Mouse (Mus musculus): ENCODE measurements around the gene Ccdc189. TPM values are rescaled to one million over a fixed set of nuclear protein-coding genes. Genes with fewer than 3 reads are reported as not detected.
A peak's percentile ranks its signal among the peaks of the same experiment; 100 is the strongest.

Gene Ccdc189
- total RNA-seq, 2 experiments from 2014 or later = 11.3 to 11.4 TPM

- no peak for DNase-seq (ENCODE audit: low spot score)
- intact Hi-C loops (cut with DNase I) = no loop called here
Measured at GRCm38 (mm10) chr7:127600612-127601011, 12.2 kb upstream of the Ccdc189 start.

GRCm38 (mm10) chr7:127596747-127597146 lies 8.4 kb upstream of the Ccdc189 start:
- no peak for DNase-seq (ENCODE audit: low spot score)
- intact Hi-C loops (cut with DNase I) = no loop called here

DNA sequence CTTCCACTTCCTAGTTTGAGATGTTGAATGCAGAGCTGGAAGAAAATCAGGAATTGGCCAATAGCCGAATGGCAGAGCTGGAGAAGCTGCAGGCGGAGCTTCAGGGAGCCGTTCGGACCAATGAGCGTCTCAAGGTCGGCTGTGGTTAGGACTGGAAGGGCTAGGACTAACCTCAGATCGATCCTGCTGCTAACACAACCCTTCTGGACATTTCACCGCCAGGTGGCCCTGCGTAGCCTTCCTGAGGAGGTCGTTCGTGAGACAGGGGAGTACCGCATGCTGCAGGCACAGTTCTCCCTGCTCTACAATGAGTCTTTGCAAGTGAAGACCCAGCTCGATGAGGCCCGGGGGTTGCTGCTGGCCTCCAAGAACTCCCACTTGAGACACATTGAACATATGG lies 4.2 kb upstream of the Ccdc189 start:
- DNase-seq (ENCODE audit: low spot score) = no peak
- intact Hi-C loops (cut with DNase I) = no loop called here

DNA sequence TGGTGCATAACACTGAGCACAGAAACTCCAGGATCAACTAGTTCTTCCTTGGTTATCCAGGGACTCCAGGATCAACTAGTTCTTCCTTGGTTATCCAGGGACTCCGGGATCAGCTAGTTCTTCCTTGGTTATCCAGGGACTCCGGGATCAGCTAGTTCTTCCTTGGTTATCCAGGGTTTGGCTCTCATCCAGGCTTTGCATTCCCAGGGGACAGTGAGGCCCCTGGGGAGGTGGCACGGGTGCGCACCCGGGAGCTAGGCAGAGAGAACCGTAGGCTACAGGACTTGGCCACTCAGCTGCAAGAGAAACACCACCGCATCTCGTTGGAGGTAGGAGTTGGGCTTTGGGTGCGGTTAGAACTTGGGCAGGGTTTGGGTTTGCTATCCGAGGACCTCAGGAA lies 2.7 kb upstream of the Ccdc189 start:
- intact Hi-C loops (cut with DNase I) = no loop called here
- DNase-seq (ENCODE audit: low spot score) = no peak

GRCm38 (mm10) chr7:127589637-127590036 lies 1.2 kb upstream of the Ccdc189 start:
- intact Hi-C loops (cut with DNase I) = loop anchor here (5.0 kb wide), 2 partner anchors 77 to 128 kb away; partner anchors contain the start of gene Srcap
- DNase-seq (ENCODE audit: low spot score) = no peak

DNA sequence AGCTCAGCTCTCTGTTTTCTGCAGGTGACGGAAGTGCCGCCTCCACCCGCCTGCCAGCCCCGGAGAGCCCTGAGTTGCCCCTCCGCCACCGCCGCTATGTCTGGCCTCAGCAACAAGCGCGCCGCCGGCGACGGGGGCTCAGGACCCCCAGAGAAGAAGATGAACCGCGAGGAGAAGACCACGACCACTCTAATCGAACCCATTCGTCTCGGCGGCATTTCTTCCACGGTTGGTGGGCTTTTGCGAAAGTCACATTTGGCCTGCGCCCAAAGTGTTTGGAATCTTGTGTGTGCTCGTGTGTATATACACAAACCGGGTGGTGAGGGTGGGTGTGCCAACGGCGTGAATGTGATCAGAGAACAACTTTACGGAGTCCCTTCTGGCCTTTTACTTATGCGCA lies 506 bp upstream of the Ccdc189 start:
- DNase-seq (ENCODE audit: low spot score) = no peak
- intact Hi-C loops (cut with DNase I) = loop anchor here (5.0 kb wide), 2 partner anchors 77 to 128 kb away; partner anchors contain the start of gene Srcap

DNA sequence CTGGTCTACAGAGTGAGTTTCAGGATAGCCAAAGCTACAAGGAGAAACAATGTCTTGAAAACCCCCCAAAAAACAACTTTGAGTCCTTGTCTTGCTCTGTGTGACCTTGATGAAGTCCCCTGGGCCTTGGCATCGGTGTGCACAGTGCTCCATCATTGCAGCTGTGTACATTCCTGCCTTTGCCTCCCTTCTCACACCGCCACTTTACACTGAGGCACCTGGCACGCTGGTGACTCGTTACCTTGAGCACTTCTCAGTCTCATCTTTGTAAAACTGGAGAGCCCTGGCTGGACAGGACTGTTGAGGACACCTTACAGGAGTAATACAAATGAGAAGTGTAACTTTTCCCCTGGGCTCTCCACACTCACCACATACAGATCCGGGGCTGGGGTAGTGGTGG lies 1.2 kb downstream of the Ccdc189 start:
- DNase-seq (ENCODE audit: low spot score) = no peak
- intact Hi-C loops (cut with DNase I) = loop anchor here (5.0 kb wide), 2 partner anchors 75 to 130 kb away; partner anchors contain the start of gene Srcap

GRCm38 (mm10) chr7:127586149-127586548 lies 2.2 kb downstream of the Ccdc189 start:
- no peak for DNase-seq (ENCODE audit: low spot score)
- intact Hi-C loops (cut with DNase I) = loop anchor here (5.0 kb wide), 2 partner anchors 74 to 131 kb away; partner anchors contain the start of gene Srcap

DNA sequence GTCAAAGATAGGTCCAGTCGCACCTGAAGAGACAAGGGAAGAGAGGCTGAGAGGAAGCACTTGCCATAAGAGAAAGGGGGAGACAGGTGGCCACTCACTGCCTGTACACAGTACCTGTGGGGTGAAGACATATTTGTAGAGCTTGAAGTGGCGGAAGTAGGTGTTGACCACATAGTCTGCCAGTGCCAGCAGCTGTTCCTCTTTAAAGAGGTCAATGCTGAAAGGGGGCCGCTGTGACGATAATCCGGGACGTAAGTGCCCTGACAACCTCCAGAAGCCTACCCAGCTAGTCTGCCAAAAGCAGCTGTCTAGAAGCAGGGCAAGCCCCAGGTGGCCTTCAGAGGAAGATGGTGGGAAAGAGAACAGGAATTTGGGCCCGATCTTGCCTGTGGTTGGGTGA lies 3.4 kb downstream of the Ccdc189 start:
- intact Hi-C loops (cut with DNase I) = loop anchor here (5.0 kb wide), 2 partner anchors 73 to 132 kb away; partner anchors contain the start of gene Srcap
- DNase-seq (ENCODE audit: low spot score) = no peak

DNA sequence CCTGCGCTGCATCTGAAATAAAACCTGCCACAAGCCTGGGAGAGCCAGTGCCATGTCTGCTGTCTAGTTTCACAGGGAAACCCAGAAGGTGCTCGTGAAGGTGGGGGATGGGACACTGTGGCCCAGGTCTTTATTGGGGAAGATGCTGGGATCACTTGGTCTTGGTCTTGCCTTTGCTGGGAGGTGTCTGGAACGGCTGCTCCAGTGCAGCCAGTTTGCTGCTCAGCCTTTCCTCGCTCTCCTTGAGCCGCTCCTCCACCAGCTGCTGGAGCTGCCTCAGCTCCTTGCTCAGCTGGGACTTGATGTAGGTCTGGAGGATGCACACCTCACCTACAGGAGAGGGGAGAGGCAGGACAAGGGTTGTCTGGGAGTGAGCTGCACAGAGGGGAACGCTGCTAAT lies 5.1 kb downstream of the Ccdc189 start:
- no peak for DNase-seq (ENCODE audit: low spot score)

GRCm38 (mm10) chr7:127574115-127574514 lies 14.3 kb downstream of the Ccdc189 start:
- no peak for DNase-seq (ENCODE audit: low spot score)
- intact Hi-C loops (cut with DNase I) = no loop called here

More for the DNA sequence above, 5.1 kb downstream of the Ccdc189 start:
- intact Hi-C loops (cut with DNase I) = no loop called here

DNA sequence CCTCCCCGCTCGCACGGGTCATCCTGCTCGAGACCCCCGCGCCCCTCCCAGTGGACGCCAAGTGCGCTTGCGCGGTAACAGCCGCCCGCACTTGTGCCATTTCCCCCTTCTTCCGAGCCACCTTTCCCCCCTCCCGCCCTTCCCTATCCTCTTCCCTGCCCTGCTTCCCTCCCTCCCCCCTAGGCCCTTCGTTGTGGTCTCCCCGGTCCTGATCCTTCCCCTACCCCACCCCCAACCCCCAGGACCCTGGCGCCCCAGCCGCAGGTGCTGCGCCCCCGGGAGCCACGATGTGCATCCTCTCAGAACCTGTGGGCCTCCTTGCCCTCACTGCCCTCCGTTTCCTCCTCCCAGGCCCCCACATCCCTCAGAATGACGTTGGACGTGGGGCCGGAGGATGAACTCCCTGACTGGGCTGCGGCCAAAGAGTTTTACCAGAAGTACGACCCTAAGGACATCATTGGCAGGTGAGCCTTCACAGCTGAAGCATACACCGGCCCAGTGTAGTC lies 14.8 kb downstream of the Ccdc189 start:
- DNase-seq (ENCODE audit: low spot score) = no peak

DNA sequence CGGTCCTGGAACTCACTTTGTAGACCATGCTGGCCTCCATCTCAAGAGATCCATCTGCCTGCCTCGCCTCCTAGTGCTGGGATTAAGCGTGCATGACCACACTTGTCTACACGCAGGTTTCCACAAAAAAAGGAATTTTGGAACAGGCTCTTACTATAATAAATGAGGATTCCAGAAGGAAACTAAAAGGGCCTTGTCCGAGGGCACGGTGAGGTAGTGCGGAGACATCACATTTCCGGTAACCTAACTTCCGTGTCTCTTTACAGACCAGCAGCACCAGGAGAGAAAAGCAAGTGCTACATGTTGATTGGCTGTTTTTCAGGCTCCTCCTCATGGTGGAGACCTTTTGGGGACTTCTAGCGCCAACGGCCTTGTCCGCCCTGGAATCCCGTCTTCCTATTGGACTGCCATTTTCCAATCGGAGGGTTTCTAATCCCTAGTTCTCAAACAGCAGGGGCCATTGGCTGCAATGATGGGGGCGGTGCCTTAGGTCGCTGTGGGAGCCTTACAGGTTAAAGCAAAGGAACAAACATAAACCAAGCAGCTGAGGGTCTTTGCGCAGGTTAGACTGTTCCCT lies 15.4 kb downstream of the Ccdc189 start, which contains the start of gene Phkg2:
Phkg2 (plus strand) TSS at position 446 of the 577 bp plus-strand sequence.
- DNase-seq (ENCODE audit: low spot score) = peak; percentile 90
- intact Hi-C loops (cut with DNase I) = no loop called here

More for the DNA sequence above, 14.8 kb downstream of the Ccdc189 start:
- intact Hi-C loops (cut with DNase I) = no loop called here

DNA sequence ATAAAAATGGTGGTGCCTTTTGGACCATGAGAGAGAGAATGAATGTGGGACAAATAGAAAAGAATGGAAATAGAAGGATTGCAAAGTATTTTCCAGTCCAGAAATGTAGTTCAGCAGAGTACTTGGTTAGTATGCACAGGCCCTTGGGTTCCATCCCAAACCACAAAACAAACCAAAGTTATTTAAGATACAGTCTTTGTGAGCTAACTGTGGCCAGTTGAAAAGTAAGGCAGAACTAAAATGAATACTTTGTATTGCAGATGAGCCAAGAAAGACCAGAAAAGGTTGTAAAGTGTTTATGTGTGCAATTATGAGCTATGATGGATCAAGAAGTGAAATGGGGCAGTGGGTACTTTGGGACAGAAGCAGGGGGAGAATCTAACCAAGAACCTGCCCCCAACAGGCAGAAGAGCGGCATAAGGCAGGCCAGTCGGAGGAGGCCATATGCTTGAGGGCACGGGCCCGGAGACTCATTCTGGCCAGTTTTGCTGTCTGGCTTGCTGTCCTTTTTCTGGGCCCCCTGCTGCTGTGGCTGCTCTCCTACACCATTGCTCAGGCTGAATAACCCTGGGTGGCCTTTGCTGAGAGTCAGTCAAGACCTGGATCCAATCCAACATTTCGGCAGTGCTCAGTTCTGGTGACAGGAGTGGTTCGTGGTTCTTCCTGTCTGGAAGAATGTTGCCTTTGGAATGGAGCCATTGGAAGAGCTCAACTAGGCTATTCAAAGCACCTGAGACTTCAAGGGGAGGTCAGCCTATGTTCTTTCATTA lies 23.8 kb downstream of the Ccdc189 start:
- no peak for DNase-seq (ENCODE audit: low spot score)

DNA sequence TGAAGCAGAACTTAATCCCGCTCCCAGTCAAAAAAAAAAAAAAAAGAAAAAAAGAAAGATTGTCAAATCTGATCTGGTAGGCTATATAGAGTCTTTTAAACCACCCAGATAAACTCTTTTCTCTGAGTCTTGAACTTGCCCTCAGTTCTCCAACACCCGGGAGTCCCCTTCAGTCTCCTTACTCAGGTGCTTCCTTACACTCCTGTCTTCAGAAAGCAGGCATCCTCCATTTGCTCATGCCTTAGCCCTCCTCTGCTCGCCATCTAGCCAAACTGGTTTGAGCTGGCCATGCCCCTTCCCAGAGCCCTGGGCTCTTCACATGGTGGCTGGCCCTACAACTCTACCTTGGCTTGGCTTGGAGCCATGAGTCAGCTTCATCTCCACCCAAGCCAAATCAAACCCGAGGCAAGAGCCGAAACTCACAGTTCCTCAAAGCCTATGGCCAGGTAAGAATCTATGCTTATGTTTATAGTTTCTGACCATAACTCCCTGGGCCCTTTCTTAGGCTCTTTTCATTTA lies 27.0 kb downstream of the Ccdc189 start, which contains the start of gene Tmem265:
Tmem265 (plus strand) TSS at position 51 of the 519 bp plus-strand sequence.
- no peak for DNase-seq (ENCODE audit: low spot score)
- intact Hi-C loops (cut with DNase I) = no loop called here

More for the DNA sequence above, 23.8 kb downstream of the Ccdc189 start:
- intact Hi-C loops (cut with DNase I) = no loop called here

GRCm38 (mm10) chr7:127560580-127560979 lies 27.8 kb downstream of the Ccdc189 start:
- no peak for DNase-seq (ENCODE audit: low spot score)
- intact Hi-C loops (cut with DNase I) = no loop called here

DNA sequence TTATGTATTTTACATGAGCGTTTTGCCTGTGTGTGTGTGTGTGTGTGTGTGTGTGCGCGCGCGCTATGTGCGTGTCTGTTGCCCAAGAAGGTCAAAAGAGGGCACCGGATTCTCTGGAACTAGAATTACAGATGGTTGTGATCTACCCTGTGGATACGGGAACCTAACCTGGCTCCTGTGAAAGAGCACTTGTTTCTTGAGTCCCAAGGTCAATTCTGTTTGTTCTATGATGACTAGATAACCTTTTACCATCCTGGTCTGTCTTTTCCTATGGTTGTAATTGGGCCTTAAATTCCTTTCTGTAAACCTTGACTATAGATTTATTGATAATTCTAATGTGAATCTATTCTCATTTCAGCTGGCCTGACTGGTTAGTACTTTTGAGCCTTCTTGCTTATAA lies 36.8 kb downstream of the Ccdc189 start:
- DNase-seq (ENCODE audit: low spot score) = no peak
- intact Hi-C loops (cut with DNase I) = no loop called here

DNA sequence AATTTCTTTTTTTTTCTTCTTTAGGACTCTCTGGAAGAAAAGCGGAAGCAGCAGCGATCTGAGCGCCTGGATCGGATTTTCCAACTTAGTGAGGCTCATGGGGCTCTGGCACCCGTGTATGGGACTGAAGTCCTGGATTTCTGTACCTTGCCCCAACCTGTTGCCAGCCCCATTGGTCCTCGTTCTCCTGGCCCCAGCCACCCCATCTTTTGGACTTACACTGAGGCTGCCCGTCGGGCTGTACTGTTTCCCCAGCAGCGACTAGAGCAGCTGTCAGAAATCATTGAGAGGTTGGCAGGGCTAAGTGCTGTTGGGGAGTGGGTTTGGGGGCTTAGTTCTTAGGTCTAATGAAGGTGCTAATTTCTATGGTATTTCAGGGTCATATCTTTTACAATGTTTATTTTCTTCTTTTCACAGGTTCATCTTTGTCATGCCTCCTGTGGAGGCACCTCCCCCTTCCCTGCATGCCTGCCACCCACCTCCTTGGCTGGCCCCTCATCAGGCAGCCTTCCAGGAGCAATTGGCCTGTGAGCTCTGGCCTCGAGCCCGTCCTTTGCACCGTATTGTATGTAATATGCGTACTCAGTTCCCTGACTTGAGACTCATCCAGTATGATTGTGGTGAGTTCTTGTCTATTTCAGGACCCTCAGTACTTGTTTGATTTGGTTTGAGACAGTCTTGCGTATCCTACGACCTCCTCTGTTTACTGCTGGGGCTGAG lies 39.1 kb downstream of the Ccdc189 start:
- DNase-seq (ENCODE audit: low spot score) = no peak
- intact Hi-C loops (cut with DNase I) = no loop called here

- DNase-seq (ENCODE audit: low spot score) = no peak
- intact Hi-C loops (cut with DNase I) = no loop called here
Measured at GRCm38 (mm10) chr7:127541671-127542070, 46.7 kb downstream of the Ccdc189 start.
